Mouse (Mus musculus) MEL (cell line): ENCODE results near the gene Rpa2.

Experiments
- CTCF ChIP-seq, 3 experiments: IDR thresholded peaks in 2 of 3; conservative IDR thresholded peaks in 1 of 3; 2 replicates each; pipeline ENCODE4 v1.5.1; 2011 to 2012; ENCODE audit warnings: low read length in 3 of 3, low read depth in 2 of 3, mild to moderate bottlenecking in 2 of 3, improper control_type of control experiment in 1 of 3, inconsistent platforms in 1 of 3, mixed read lengths in 1 of 3, moderate library complexity in 1 of 3; ENCODE audit not compliant: control insufficient read depth in 1 of 3, insufficient read depth in 1 of 3, poor library complexity in 1 of 3, severe bottlenecking in 1 of 3
- NRF1 ChIP-seq: IDR thresholded peaks from 2 replicates; pipeline ENCODE4 v1.6.1; 2014; ENCODE audit warnings: low read depth, mild to moderate bottlenecking, inconsistent platforms, low read length, improper control_type of control experiment, moderate library complexity; ENCODE audit not compliant: poor library complexity, insufficient read depth, severe bottlenecking
- RAD21 ChIP-seq: IDR thresholded peaks from 2 replicates; pipeline ENCODE4 v1.6.1; 2011; ENCODE audit warnings: mild to moderate bottlenecking, low read depth, low read length, improper control_type of control experiment

- TF ChIP-seq RAD21 (no peak; the same call in 1 of the 2 replicates), NRF1 (no peak), CTCF (IDR thresholded peaks at IDR 0.05 in 2 of 3, conservative IDR thresholded peaks at IDR 0.05 in 1 of 3; ENCODE audit: control insufficient read depth in 1 of 3, insufficient read depth in 1 of 3, low read depth in 2 of 3, low read length in 3 of 3, poor library complexity in 1 of 3, severe bottlenecking in 1 of 3) (peak in 1 of 3 experiments; percentile 25; a peak in 2 of 6 replicates)
Observed at GRCm38 (mm10) chr4:132735894-132736293, 32.2 kb upstream of the Rpa2 start.
